ENCODE assay signal across 16 mouse cellular contexts in the genomic region with DNA sequence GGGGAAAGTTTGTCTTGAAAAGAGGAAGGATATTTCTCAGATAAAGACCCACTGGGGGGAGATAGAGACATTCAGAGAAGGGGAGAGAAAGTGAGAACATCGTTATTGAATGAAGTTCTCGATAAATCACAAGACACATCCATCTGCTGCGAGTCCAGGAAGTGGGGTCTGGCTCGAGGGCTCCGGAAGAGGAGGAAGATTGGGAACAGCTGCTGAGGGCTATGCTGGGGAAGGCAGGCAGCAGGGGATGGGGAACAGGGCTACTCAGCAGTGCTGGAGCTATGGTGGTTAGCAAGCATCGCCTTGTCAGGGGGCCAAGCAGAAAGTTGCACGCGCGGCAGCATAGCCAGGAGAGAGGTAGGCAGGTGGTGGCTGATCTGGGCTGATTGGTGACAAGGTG.
DNase-seq lines count a peak whose midpoint lies in the region; ATAC-seq lines count a peak whose summit lies in the region.
"Had no signal": no experiment of that assay in that cellular context is flagged by ENCODE, and none has a peak within 500 bp of the region (broad histone marks: within the 10 kb centered on the region; RNA-seq: fewer than 3 reads in every experiment).

No protein-coding gene starts in this region.

- 51% methylated on average over 9 of the region's 9 CpGs for WGBS in embryonic facial prominence, embryonic 11.5 days
- 26% methylated on average over 9 of the region's 9 CpGs for WGBS in limb, embryonic 11.5 days
- 85% methylated on average over 9 of the region's 9 CpGs for WGBS in midbrain, embryonic 15.5 days

- peak; percentile 5 to 15 for DNase-seq in kidney, adult 8-10 months
- no peak for DNase-seq in kidney, adult 18-20 months
- DNase-seq in embryonic facial prominence, embryonic 11.5 days (ENCODE audit: low spot score): peak; percentile 65
- peak; percentile 27 for DNase-seq in kidney, adult 9 months
- peak; percentile 70 for DNase-seq in limb, embryonic 11.5 days (ENCODE audit: low spot score)
- DNase-seq in left cerebral cortex, adult 9 months (ENCODE audit: low spot score in 2 of 2): no peak
- DNase-seq: cerebellum, adult 8-10 months; gastrocnemius, postnatal 10 days; spleen, adult 18-20 months had no signal

- H3K27ac ChIP-seq in embryonic facial prominence, embryonic 11.5 days (replicated peaks; ENCODE audit: low read depth, low read length): no peak overlapping the region
- no peak overlapping the region for H3K27ac ChIP-seq in limb, embryonic 11.5 days (replicated peaks; ENCODE audit: low read depth, low read length)
- no peak overlapping the region for H3K27ac ChIP-seq in midbrain, embryonic 15.5 days
- H3K27ac ChIP-seq: forebrain, embryonic 15.5 days; heart, embryonic 15.5 days; left cerebral cortex, adult 2 months; liver, embryonic 12.5 days; midbrain, embryonic 12.5 days had no signal

- H3K4me3 ChIP-seq in embryonic facial prominence, embryonic 11.5 days (ENCODE audit: low read depth, low read length): no peak overlapping the region
- no peak overlapping the region for H3K4me3 ChIP-seq in limb, embryonic 11.5 days (ENCODE audit: low read depth, low read length)
- H3K4me3 ChIP-seq in midbrain, embryonic 15.5 days: no peak overlapping the region
- H3K4me3 ChIP-seq: forebrain, embryonic 15.5 days; heart, embryonic 15.5 days; left cerebral cortex, adult 2 months; liver, embryonic 12.5 days; midbrain, embryonic 12.5 days had no signal

- no peak overlapping the region for H3K4me2 ChIP-seq in embryonic facial prominence, embryonic 11.5 days (ENCODE audit: low read depth, low read length)
- H3K4me2 ChIP-seq in limb, embryonic 11.5 days (ENCODE audit: low read depth, severe bottlenecking): no peak overlapping the region
- no peak overlapping the region for H3K4me2 ChIP-seq in midbrain, embryonic 15.5 days
- H3K4me2 ChIP-seq: forebrain, embryonic 15.5 days; heart, embryonic 15.5 days; liver, embryonic 12.5 days; midbrain, embryonic 12.5 days had no signal

- H3K9me3 ChIP-seq in embryonic facial prominence, embryonic 11.5 days (replicated peaks; ENCODE audit: control insufficient read depth, low read length): no peaks in the 10 kb centered on the region
- H3K9me3 ChIP-seq in limb, embryonic 11.5 days (ENCODE audit: control insufficient read depth, low read length): no peaks in the 10 kb centered on the region; the same call in 1 of the 2 replicates
- H3K9me3 ChIP-seq in midbrain, embryonic 15.5 days: no peaks in the 10 kb centered on the region
- H3K9me3 ChIP-seq: forebrain, embryonic 15.5 days; heart, embryonic 15.5 days; liver, embryonic 12.5 days; midbrain, embryonic 12.5 days had no signal

- H3K36me3 ChIP-seq in embryonic facial prominence, embryonic 11.5 days (replicated peaks; ENCODE audit: control insufficient read depth, insufficient read depth, low read depth, low read length): no peaks in the 10 kb centered on the region
- no peaks in the 10 kb centered on the region for H3K36me3 ChIP-seq in limb, embryonic 11.5 days (ENCODE audit: control insufficient read depth, insufficient read depth, low read length)
- H3K36me3 ChIP-seq in midbrain, embryonic 15.5 days (replicated peaks): no peaks in the 10 kb centered on the region
- H3K36me3 ChIP-seq: forebrain, embryonic 15.5 days; heart, embryonic 15.5 days; liver, embryonic 12.5 days; midbrain, embryonic 12.5 days had no signal

- H3K9ac ChIP-seq in embryonic facial prominence, embryonic 11.5 days (replicated peaks; ENCODE audit: low read length): no peak overlapping the region
- no peak overlapping the region for H3K9ac ChIP-seq in limb, embryonic 11.5 days (ENCODE audit: low read length)
- H3K9ac ChIP-seq in midbrain, embryonic 15.5 days: no peak overlapping the region
- H3K9ac ChIP-seq: forebrain, embryonic 15.5 days; heart, embryonic 15.5 days; liver, embryonic 12.5 days; midbrain, embryonic 12.5 days had no signal

- no peak for ATAC-seq in embryonic facial prominence, embryonic 11.5 days (replicated peaks; ENCODE audit: insufficient number of reproducible peaks, low FRiP score, low TSS enrichment, low read depth)
- ATAC-seq in limb, embryonic 11.5 days (ENCODE audit: insufficient number of reproducible peaks, low FRiP score, low TSS enrichment, low read depth): peak; percentile 76
- ATAC-seq in midbrain, embryonic 15.5 days (replicated peaks): no peak
- ATAC-seq: forebrain, embryonic 15.5 days; liver, embryonic 12.5 days had no signal

- H3K27me3 ChIP-seq in embryonic facial prominence, embryonic 11.5 days (ENCODE audit: control insufficient read depth, insufficient read depth, low read length): no peaks in the 10 kb centered on the region
- no peaks in the 10 kb centered on the region for H3K27me3 ChIP-seq in limb, embryonic 11.5 days (ENCODE audit: control insufficient read depth, insufficient read depth, low read length)
- H3K27me3 ChIP-seq in midbrain, embryonic 15.5 days (replicated peaks): no peaks in the 10 kb centered on the region
- H3K27me3 ChIP-seq: CH12.LX; forebrain, embryonic 15.5 days; heart, embryonic 15.5 days; liver, embryonic 12.5 days; midbrain, embryonic 12.5 days had no signal

- H3K4me1 ChIP-seq in embryonic facial prominence, embryonic 11.5 days (ENCODE audit: control insufficient read depth, insufficient read depth, low read length): no peaks in the 10 kb centered on the region
- H3K4me1 ChIP-seq in limb, embryonic 11.5 days (ENCODE audit: control insufficient read depth, insufficient read depth, low read length): peaks cover 10% of the 10 kb centered on the region
- H3K4me1 ChIP-seq in midbrain, embryonic 15.5 days: no peaks in the 10 kb centered on the region
- H3K4me1 ChIP-seq: forebrain, embryonic 15.5 days; heart, embryonic 15.5 days; liver, embryonic 12.5 days; midbrain, embryonic 12.5 days had no signal

Comparison
In these comparisons a context has a peak if more than half of its experiments do, and no peak if none do; other contexts are left out.
1. DNase-seq: peak in kidney, adult 8-10 months (2 of 2), embryonic facial prominence, embryonic 11.5 days (single experiment), kidney, adult 9 months (single experiment) and limb, embryonic 11.5 days (single experiment); none in kidney, adult 18-20 months (single experiment) and left cerebral cortex, adult 9 months (0 of 2).